Mouse (Mus musculus) neutrophil, adult 83 days (primary cell): Measurements from ENCODE around the gene Sema5a. TPM values are rescaled to one million over a fixed set of nuclear protein-coding genes. Genes with fewer than 3 reads are reported as not detected.

Experiments
- total RNA-seq, 2 experiments: library from RNA; stranded (reverse); gene quantifications; one replicate each; pipeline ENCODE4 v1.2.4; 2023

Sema5a gene
- total RNA-seq, result under 1 TPM; 0.26 to 0.51 TPM

GRCm38 (mm10) chr15:32244344-32244955 lies at the start of gene Sema5a:
Gene Sema5a, plus strand, starts transcription at chr15:32244810.

Other genes with a start within 250 kb of the Sema5a start
- not detected for gene Tas2r119, start 67.5 kb upstream of the Sema5a start, total RNA-seq